Mouse (Mus musculus) forebrain, embryonic 11.5 days (tissue): ENCODE data around the gene Tpra1. TPM values are rescaled to one million over a fixed set of nuclear protein-coding genes. Genes with fewer than 3 reads are reported as not detected.
A peak's percentile ranks its signal among the peaks of the same experiment; 100 is the strongest.

ENCODE experiments used
- ATAC-seq: fragments of 200-750 bp; cut with Nextera tagmentation; replicated peaks from 2 replicates; pipeline ENCODE4 v1.8.0; 2017; ENCODE audit warnings: moderate TSS enrichment; ENCODE audit not compliant: low FRiP score
- DNase-seq: peaks from one replicate; pipeline ENCODE4 v3.0.0-alpha.2; 2017; ENCODE audit warnings: low spot score
- H3K27ac ChIP-seq: fragments of 300-500 bp; sonication (generic); 2 replicates; pipeline ENCODE4 v1.5.1; 2014; ENCODE audit warnings: low read depth, low read length
- H3K27me3 ChIP-seq: fragments of 300-500 bp; sonication (generic); 2 replicates; pipeline ENCODE4 v1.6.1; 2014; ENCODE audit warnings: mild to moderate bottlenecking, low read length, mixed read lengths; ENCODE audit not compliant: control insufficient read depth, insufficient read depth
- H3K36me3 ChIP-seq: fragments of 300-500 bp; sonication (generic); 2 replicates; pipeline ENCODE4 v1.6.1; 2014; ENCODE audit warnings: mild to moderate bottlenecking, low read length, moderate library complexity, mixed read lengths; ENCODE audit not compliant: control insufficient read depth, insufficient read depth
- H3K4me1 ChIP-seq: fragments of 300-500 bp; sonication (generic); replicated peaks from 2 replicates; pipeline ENCODE4 v1.6.1; 2014; ENCODE audit warnings: low read length, mixed read lengths; ENCODE audit not compliant: control insufficient read depth, insufficient read depth
- H3K4me2 ChIP-seq: fragments of 300-500 bp; sonication (generic); 2 replicates; pipeline ENCODE4 v1.6.1; 2014; ENCODE audit warnings: low read depth, mild to moderate bottlenecking, low read length, moderate library complexity, mixed read lengths; ENCODE audit not compliant: severe bottlenecking
- H3K4me3 ChIP-seq: fragments of 300-500 bp; sonication (generic); 2 replicates; pipeline ENCODE4 v1.5.1; 2014; ENCODE audit warnings: low read depth, low read length
- H3K9ac ChIP-seq: fragments of 300-500 bp; sonication (generic); 2 replicates; pipeline ENCODE4 v1.6.1; 2014; ENCODE audit warnings: low read length
- H3K9me3 ChIP-seq: fragments of 300-500 bp; sonication (generic); 2 replicates; pipeline ENCODE4 v1.6.1; 2016; ENCODE audit warnings: low read length, mixed read lengths; ENCODE audit not compliant: control insufficient read depth
- WGBS: fragments of 180-500 bp; shearing (Covaris S2); extraction: QIAGEN DNeasy Blood & Tissue Kit; methylation state at CpG from one replicate; pipeline ENCODE4 v1.1.7; 2014; 5-methylcytosine and 5-hydroxymethylcytosine counted together
- polyA plus RNA-seq: library from polyadenylated mRNA; unstranded; fragments of >200 nt; fragmentation: Nextera tagmentation; extraction: Ambion mirVana; gene quantifications from 2 replicates; pipeline ENCODE4 v1.2.1, GENCODE M21; 2014

Tpra1 gene
- polyA plus RNA-seq: 39.4 and 40.7 TPM in 2 replicates

- DNase-seq: peak; percentile 95
- Histone ChIP-seq H3K27ac (peak within 1 kb of the TSS; percentile 67; the same call in 1 of the 2 replicates), H3K9ac (peak within 1 kb of the TSS; percentile 83), H3K4me1 (peaks cover 16% of the 10 kb centered on the region; the same call in 1 of the 2 replicates), H3K4me3 (peak within 1 kb of the TSS; percentile 72), H3K27me3 (no peaks in the 10 kb centered on the region), H3K9me3 (no peaks in the 10 kb centered on the region), H3K36me3 (no peaks in the 10 kb centered on the region), H3K4me2 (peak within 1 kb of the TSS; percentile 95)
- under 1% methylated on average over 66 of the region's 66 CpGs for WGBS
- ATAC-seq: peak; percentile 86
These were observed at the start of gene Tpra1 for GRCm38 (mm10) chr6:88901947-88902820. Gene Tpra1 (plus strand): TSS chr6:88902251.

- no peak for DNase-seq
- no peak for ATAC-seq
- no peak overlapping the region for H3K4me3 ChIP-seq
- H3K36me3 ChIP-seq: no peaks in the 10 kb centered on the region; the same call in 1 of the 2 replicates
- no peaks in the 10 kb centered on the region for H3K4me1 ChIP-seq
- 85% methylated on average over 5 of the region's 5 CpGs for WGBS
- H3K4me2 ChIP-seq: no peak overlapping the region
- no peak overlapping the region for H3K27ac ChIP-seq
- no peaks in the 10 kb centered on the region for H3K27me3 ChIP-seq
- H3K9ac ChIP-seq: no peak overlapping the region
- H3K9me3 ChIP-seq: no peaks in the 10 kb centered on the region
These were observed 47.5 kb upstream of the Tpra1 start for GRCm38 (mm10) chr6:88854509-88854908.

GRCm38 (mm10) chr6:88855636-88856035 lies 46.4 kb upstream of the Tpra1 start:
- no peaks in the 10 kb centered on the region for H3K27me3 ChIP-seq
- peak; percentile 68 for DNase-seq

GRCm38 (mm10) chr6:88857249-88857648 lies 44.8 kb upstream of the Tpra1 start:
- Histone ChIP-seq H3K4me1 (no peaks in the 10 kb centered on the region), H3K4me3 (no peak overlapping the region), H3K9me3 (no peaks in the 10 kb centered on the region), H3K27ac (no peak overlapping the region), H3K9ac (no peak overlapping the region), H3K36me3 (no peaks in the 10 kb centered on the region; the same call in 1 of the 2 replicates), H3K27me3 (no peaks in the 10 kb centered on the region), H3K4me2 (no peak overlapping the region)
- WGBS: 59% methylated on average over 9 of the region's 9 CpGs
- DNase-seq: no peak
- ATAC-seq: no peak

More at GRCm38 (mm10) chr6:88855636-88856035, 46.4 kb upstream of the Tpra1 start:
- no peak overlapping the region for H3K4me3 ChIP-seq
- no peaks in the 10 kb centered on the region; the same call in 1 of the 2 replicates for H3K36me3 ChIP-seq
- no peak for ATAC-seq
- H3K27ac ChIP-seq: no peak overlapping the region
- WGBS: 15% methylated on average over 5 of the region's 5 CpGs
- H3K9me3 ChIP-seq: no peaks in the 10 kb centered on the region
- H3K9ac ChIP-seq: no peak overlapping the region
- no peak overlapping the region for H3K4me2 ChIP-seq
- H3K4me1 ChIP-seq: no peaks in the 10 kb centered on the region

GRCm38 (mm10) chr6:88857830-88858229 lies 44.2 kb upstream of the Tpra1 start:
- Histone ChIP-seq H3K9me3 (no peaks in the 10 kb centered on the region), H3K36me3 (peaks cover 2% of the 10 kb centered on the region; the same call in 1 of the 2 replicates), H3K4me3 (no peak overlapping the region), H3K27me3 (no peaks in the 10 kb centered on the region), H3K4me1 (no peaks in the 10 kb centered on the region), H3K9ac (no peak overlapping the region), H3K27ac (no peak overlapping the region), H3K4me2 (no peak overlapping the region)
- no peak for DNase-seq
- no peak for ATAC-seq
- WGBS: 83% methylated on average over 6 of the region's 6 CpGs

GRCm38 (mm10) chr6:88858341-88858740 lies 43.7 kb upstream of the Tpra1 start:
- no peak overlapping the region for H3K27ac ChIP-seq
- H3K9me3 ChIP-seq: no peaks in the 10 kb centered on the region
- 77% methylated on average over 7 of the region's 7 CpGs for WGBS
- H3K4me1 ChIP-seq: no peaks in the 10 kb centered on the region
- DNase-seq (no peak), ATAC-seq (no peak)
- H3K4me3 ChIP-seq: no peak overlapping the region
- no peaks in the 10 kb centered on the region for H3K27me3 ChIP-seq
- peaks cover 6% of the 10 kb centered on the region; the same call in 1 of the 2 replicates for H3K36me3 ChIP-seq
- H3K4me2 ChIP-seq: no peak overlapping the region
- H3K9ac ChIP-seq: no peak overlapping the region

- DNase-seq (no peak), ATAC-seq (0 out of 2 replicates have a peak, but pooled peaks have one; percentile 36)
- H3K27me3 ChIP-seq: no peaks in the 10 kb centered on the region
- H3K9me3 ChIP-seq: no peaks in the 10 kb centered on the region
- 11% methylated on average over 2 of the region's 2 CpGs for WGBS
- H3K36me3 ChIP-seq: peaks cover 9% of the 10 kb centered on the region; the same call in 1 of the 2 replicates
- no peak overlapping the region for H3K27ac ChIP-seq
- no peak overlapping the region for H3K4me2 ChIP-seq
- H3K9ac ChIP-seq: no peak overlapping the region
- H3K4me1 ChIP-seq: no peaks in the 10 kb centered on the region
- H3K4me3 ChIP-seq: no peak overlapping the region
These were observed 41.1 kb upstream of the Tpra1 start for GRCm38 (mm10) chr6:88860914-88861313.

- ATAC-seq (no peak), DNase-seq (no peak)
- 86% methylated on average over 7 of the region's 7 CpGs for WGBS
- Histone ChIP-seq H3K27me3 (no peaks in the 10 kb centered on the region), H3K4me1 (0 out of 2 replicates have a peak, but pooled peaks cover 2% of the 10 kb centered on the region), H3K4me2 (no peak overlapping the region), H3K36me3 (peaks cover 9% of the 10 kb centered on the region; the same call in 1 of the 2 replicates), H3K9ac (no peak overlapping the region), H3K4me3 (no peak overlapping the region), H3K9me3 (no peaks in the 10 kb centered on the region), H3K27ac (no peak overlapping the region)
These were observed 36.3 kb upstream of the Tpra1 start for GRCm38 (mm10) chr6:88865704-88866103.
